Comparison of ENCODE assay signal across 10 mouse cellular contexts in the genomic region with DNA sequence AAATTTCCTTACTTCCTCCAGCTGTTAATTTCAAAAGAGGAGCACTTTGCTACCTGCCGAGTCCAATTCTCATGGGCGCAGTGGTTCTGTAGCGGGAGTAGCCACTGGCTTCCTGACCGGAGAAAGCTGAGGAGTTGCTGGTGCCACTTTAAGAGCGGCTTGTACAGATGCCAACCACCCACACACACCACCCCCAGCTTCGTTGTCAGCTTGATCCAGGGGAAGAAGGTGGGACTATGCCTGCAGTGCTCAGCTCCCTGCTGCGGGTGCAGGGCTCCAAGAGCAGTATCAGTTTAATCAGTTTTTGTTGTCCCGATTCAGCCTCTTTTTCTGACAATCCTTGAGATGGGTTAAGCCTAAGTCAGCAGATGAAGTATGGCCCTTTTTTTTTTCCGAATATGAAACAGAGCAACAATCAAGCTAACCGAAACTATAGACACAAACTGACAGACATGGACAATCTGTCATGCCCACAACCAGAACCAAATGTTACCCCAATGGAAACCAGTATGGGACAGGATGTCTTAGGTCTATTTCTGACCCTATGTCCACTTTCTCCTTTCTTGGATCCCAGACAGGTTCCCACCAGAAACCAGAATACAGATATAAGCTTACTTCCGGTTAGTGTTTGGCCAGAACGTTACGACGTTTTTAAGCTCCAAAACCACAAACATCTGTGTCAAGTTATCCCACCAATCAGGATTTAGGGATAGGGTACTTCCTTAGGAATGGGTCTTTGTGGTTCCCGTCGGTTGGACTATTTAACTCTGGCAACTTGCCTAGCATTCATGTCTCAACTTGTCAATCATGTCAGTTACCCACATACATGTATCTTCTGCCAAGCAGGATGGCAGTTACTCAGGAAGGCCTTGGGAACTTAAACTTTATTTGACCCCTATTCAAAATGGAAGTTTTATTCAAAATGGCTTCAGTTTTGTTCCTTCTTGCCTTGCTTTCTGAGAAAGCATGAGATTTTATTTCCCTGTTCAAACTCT. TPM values are rescaled to one million over a fixed set of nuclear protein-coding genes. Genes with fewer than 3 reads are reported as not detected.
DNase-seq lines count a peak whose midpoint lies in the region; ATAC-seq and TF ChIP-seq lines count a peak whose summit lies in the region.
"Had no signal": no experiment of that assay in that cellular context is flagged by ENCODE, and none has a peak within 500 bp of the region (broad histone marks: within the 10 kb centered on the region; RNA-seq: fewer than 3 reads in every experiment).

No protein-coding gene starts in this region.

- in situ Hi-C loops in CH12.LX (cut with MboI; ENCODE audit: low pct_ligation_motif_present, low pct_unique_long_range_greater_than_20kb, low sequenced_read_pairs): no loop called here

- peak overlapping the region; percentile 50 for H3K4me3 ChIP-seq in gastrocnemius, adult 2 months
- no peak overlapping the region for H3K4me3 ChIP-seq in CH12.LX (replicated peaks in 1 of 3; ENCODE audit: low read depth in 2 of 3, low read length in 2 of 3, poor library complexity in 1 of 3)
- H3K4me3 ChIP-seq in hindbrain, embryonic 12.5 days: no peak overlapping the region
- H3K4me3 ChIP-seq in forebrain, embryonic 13.5 days: no peak overlapping the region
- H3K4me3 ChIP-seq: embryonic facial prominence, embryonic 15.5 days had no signal

- H3K27me3 ChIP-seq in CH12.LX (replicated peaks): peaks cover 71% of the 10 kb centered on the region
- no peaks in the 10 kb centered on the region for H3K27me3 ChIP-seq in hindbrain, embryonic 12.5 days
- no peaks in the 10 kb centered on the region for H3K27me3 ChIP-seq in forebrain, embryonic 13.5 days
- H3K27me3 ChIP-seq: embryonic facial prominence, embryonic 15.5 days had no signal

- no peak overlapping the region for H3K9ac ChIP-seq in CH12.LX (ENCODE audit: insufficient read depth, low read depth)
- no peak overlapping the region for H3K9ac ChIP-seq in hindbrain, embryonic 12.5 days
- no peak overlapping the region for H3K9ac ChIP-seq in forebrain, embryonic 13.5 days
- H3K9ac ChIP-seq: embryonic facial prominence, embryonic 15.5 days had no signal

- dilution Hi-C loops in CH12.LX (cut with MboI; ENCODE audit: extremely low pct_ligation_motif_present, extremely low pct_unique_long_range_greater_than_20kb, low sequenced_read_pairs): no loop called here

- H3K4me2 ChIP-seq in CH12.LX (ENCODE audit: insufficient read depth, low read depth, poor library complexity, severe bottlenecking): peak overlapping the region; percentile 21; the same call in 1 of the 2 replicates
- no peak overlapping the region for H3K4me2 ChIP-seq in hindbrain, embryonic 12.5 days (replicated peaks)
- H3K4me2 ChIP-seq in forebrain, embryonic 13.5 days: no peak overlapping the region
- H3K4me2 ChIP-seq: embryonic facial prominence, embryonic 15.5 days had no signal

- TF ChIP-seq POLR2A in CH12.LX (IDR thresholded peaks at IDR 0.05; ENCODE audit: low read depth, low read length): no peak

- H3K79me2 ChIP-seq in CH12.LX (replicated peaks; ENCODE audit: control insufficient read depth, extremely low read depth, insufficient read depth, poor library complexity, severe bottlenecking): no peaks in the 10 kb centered on the region

- H3K27ac ChIP-seq in gastrocnemius, adult 2 months: peak overlapping the region; percentile 41
- no peak overlapping the region for H3K27ac ChIP-seq in CH12.LX (ENCODE audit: insufficient read depth, low read depth)
- H3K27ac ChIP-seq in hindbrain, embryonic 12.5 days: no peak overlapping the region
- H3K27ac ChIP-seq in forebrain, embryonic 13.5 days: no peak overlapping the region
- H3K27ac ChIP-seq: embryonic facial prominence, embryonic 15.5 days had no signal

- H3K9me3 ChIP-seq in CH12.LX (replicated peaks; ENCODE audit: low read length): no peaks in the 10 kb centered on the region
- no peaks in the 10 kb centered on the region for H3K9me3 ChIP-seq in hindbrain, embryonic 12.5 days (replicated peaks)
- no peaks in the 10 kb centered on the region for H3K9me3 ChIP-seq in forebrain, embryonic 13.5 days (replicated peaks)
- H3K9me3 ChIP-seq: embryonic facial prominence, embryonic 15.5 days had no signal

- no peak for TF ChIP-seq CTCF in gastrocnemius, adult 2 months (IDR thresholded peaks at IDR 0.05)
- no peak for TF ChIP-seq CTCF in CH12.LX (conservative IDR thresholded peaks at IDR 0.05 in 1 of 2, IDR thresholded peaks at IDR 0.05 in 1 of 2; ENCODE audit: low read depth in 2 of 2, low read length in 2 of 2)

- WGBS in hindbrain, embryonic 12.5 days: 86% methylated on average over 16 of the region's 16 CpGs
- 84% methylated on average over 16 of the region's 16 CpGs for WGBS in forebrain, embryonic 13.5 days

- intact Hi-C loops in gastrocnemius, adult 2 months (cut with DNase I): no loop called here
- intact Hi-C loops in gastrocnemius, postnatal 14 days (cut with DNase I; ENCODE audit: low total_unique reads): no loop called here

- DNase-seq in gastrocnemius, adult 2 months: no peak
- DNase-seq in gastrocnemius, postnatal 14 days: no peak
- no peak for DNase-seq in CH12.LX (ENCODE audit: extremely low read depth)
- DNase-seq in gonadal fat pad, adult 2 months (ENCODE audit: low read depth): peak; percentile 66
- peak; percentile 27 to 30 for DNase-seq in right cerebral cortex, postnatal 10 days (ENCODE audit: low spot score in 2 of 2)
- no peak for DNase-seq in adrenal gland, adult 8-10 months
- DNase-seq: kidney, postnatal 10 days had no signal

- no peaks in the 10 kb centered on the region for H3K36me3 ChIP-seq in CH12.LX (replicated peaks in 1 of 2; ENCODE audit: control insufficient read depth in 1 of 2, insufficient read depth in 1 of 2, low read length in 1 of 2)
- H3K36me3 ChIP-seq in hindbrain, embryonic 12.5 days: no peaks in the 10 kb centered on the region
- no peaks in the 10 kb centered on the region for H3K36me3 ChIP-seq in forebrain, embryonic 13.5 days (ENCODE audit: poor library complexity, severe bottlenecking)
- H3K36me3 ChIP-seq: embryonic facial prominence, embryonic 15.5 days had no signal

- TF ChIP-seq RAD21 in CH12.LX (IDR thresholded peaks at IDR 0.05; ENCODE audit: low read depth, low read length): no peak

- H3K4me1 ChIP-seq in CH12.LX (ENCODE audit: control insufficient read depth in 1 of 2, insufficient read depth in 2 of 2): peaks cover 0 to 3% of the 10 kb centered on the region in 2 experiments; a peak in 1 of 4 replicates
- 0 out of 2 replicates have a peak, but pooled peaks cover 2% of the 10 kb centered on the region for H3K4me1 ChIP-seq in hindbrain, embryonic 12.5 days
- no peaks in the 10 kb centered on the region for H3K4me1 ChIP-seq in forebrain, embryonic 13.5 days
- H3K4me1 ChIP-seq: embryonic facial prominence, embryonic 15.5 days had no signal

- no peak for TF ChIP-seq EP300 in CH12.LX (IDR thresholded peaks at IDR 0.05; ENCODE audit: low read length)

- no peak for ATAC-seq in hindbrain, embryonic 12.5 days (ENCODE audit: low FRiP score)
- ATAC-seq in forebrain, embryonic 13.5 days: no peak

TF ChIP-seq in CH12.LX, 34 proteins besides CTCF, POLR2A, EP300 and RAD21:
- TF ChIP-seq GABPA (IDR thresholded peaks at IDR 0.05; ENCODE audit: insufficient replicate concordance, low read depth, low read length) (no peak), MEF2A (IDR thresholded peaks at IDR 0.05; ENCODE audit: borderline replicate concordance, low read depth, low read length) (no peak), USF2 (conservative IDR thresholded peaks at IDR 0.05; ENCODE audit: low read depth, low read length) (no peak), ZKSCAN1 (IDR thresholded peaks at IDR 0.05; ENCODE audit: borderline replicate concordance, low read depth, low read length) (no peak), RCOR1 (conservative IDR thresholded peaks at IDR 0.05; ENCODE audit: low read depth, low read length) (no peak), E2F4 (IDR thresholded peaks at IDR 0.05; ENCODE audit: insufficient replicate concordance, low read depth, low read length) (no peak), NELFE (IDR thresholded peaks at IDR 0.05; ENCODE audit: low read depth, low read length) (no peak), MAZ (IDR thresholded peaks at IDR 0.05; ENCODE audit: low read depth, low read length) (no peak), TCF12 (IDR thresholded peaks at IDR 0.05; ENCODE audit: low read depth, low read length) (no peak), MXI1 (IDR thresholded peaks at IDR 0.05; ENCODE audit: low read depth, low read length) (no peak), UBTF (IDR thresholded peaks at IDR 0.05; ENCODE audit: low read depth, low read length) (no peak), CHD1 (IDR thresholded peaks at IDR 0.05; ENCODE audit: low read depth, low read length) (no peak), ZC3H11A (IDR thresholded peaks at IDR 0.05; ENCODE audit: low read depth, low read length) (no peak), ZMIZ1 (IDR thresholded peaks at IDR 0.05; ENCODE audit: low read depth, low read length) (no peak), SMC3 (IDR thresholded peaks at IDR 0.05; ENCODE audit: low read depth, low read length) (no peak), MYC (IDR thresholded peaks at IDR 0.05; ENCODE audit: low read depth, low read length) (no peak), USF1 (IDR thresholded peaks at IDR 0.05; ENCODE audit: low read depth, low read length) (no peak)

RNA-seq across cellular contexts. Expression of a gene that starts 17.3 kb away (rescaled TPM):
- total RNA-seq in gastrocnemius, adult 2 months (2021): 1 to 10 TPM; 6.7 to 8.5 TPM
- total RNA-seq in gastrocnemius, postnatal 14 days (2021): 10 to 100 TPM; 13.6 to 19.2 TPM
- total RNA-seq in CH12.LX (2012; rRNA removed) (not detected in 2 replicates), CH12.LX (2014; rRNA removed) (not detected in 2 replicates)
- polyA plus RNA-seq in CH12.LX (2012; ENCODE audit: insufficient read length, low read depth): not detected in 2 replicates
- polyA plus RNA-seq in gonadal fat pad, adult 2 months (2012; rRNA removed): 3.0 and 4.6 TPM in 2 replicates
- 0.04 and 0.07 TPM in 2 replicates for polyA plus RNA-seq in hindbrain, embryonic 12.5 days (2016; fragmentation: Nextera tagmentation; extraction: Ambion mirVana)
- 0.05 TPM in 1 of 2 replicates, not detected in the other for polyA plus RNA-seq in forebrain, embryonic 13.5 days (2015; fragmentation: Nextera tagmentation; extraction: Ambion mirVana)
- 1 to 10 TPM; 3.6 to 7.2 (median 5.0) TPM for total RNA-seq in adrenal gland, adult 8-10 months (2022)

Comparison
In these comparisons a context has a peak if more than half of its experiments do, and no peak if none do; other contexts are left out.
1. DNase-seq: peak in gonadal fat pad, adult 2 months (single experiment) and right cerebral cortex, postnatal 10 days (2 of 2); none in gastrocnemius, adult 2 months (single experiment), gastrocnemius, postnatal 14 days (single experiment), CH12.LX (single experiment) and adrenal gland, adult 8-10 months (single experiment).
2. RNA of a gene that starts 17.3 kb away (total RNA-seq): 13.6 to 19.2 TPM in gastrocnemius, postnatal 14 days, 6.7 to 8.5 TPM in gastrocnemius, adult 2 months and 3.6 to 7.2 TPM in adrenal gland, adult 8-10 months; not detected in CH12.LX; every median in the first group is over 4 times any median in the second.